Mouse (Mus musculus): ENCODE results near the gene Gpx1. TPM values are rescaled to one million over a fixed set of nuclear protein-coding genes. Genes with fewer than 3 reads are reported as not detected.
A peak's percentile ranks its signal among the peaks of the same experiment; 100 is the strongest.

Gpx1 gene
- polyA plus RNA-seq, 1 experiment from 2014 or later: 1,315 TPM

- H3K27ac ChIP-seq (ENCODE audit: low read length): no peak overlapping the region
- WGBS: 52% methylated on average over 7 of the region's 7 CpGs
Observed at GRCm38 (mm10) chr9:108385006-108385405, 46.3 kb downstream of the Gpx1 start.

GRCm38 (mm10) chr9:108386816-108387215 lies 48.1 kb downstream of the Gpx1 start:
- peaks cover 18% of the 10 kb centered on the region for H3K36me3 ChIP-seq (ENCODE audit: control insufficient read depth, insufficient read depth, low read length)
- no peaks in the 10 kb centered on the region for H3K9me3 ChIP-seq (ENCODE audit: control insufficient read depth, low read length)
- no peak overlapping the region for H3K27ac ChIP-seq (ENCODE audit: low read length)
- ATAC-seq: no peak
- no peak overlapping the region for H3K4me3 ChIP-seq (ENCODE audit: low read length)
- no peak overlapping the region for H3K4me2 ChIP-seq (ENCODE audit: low read depth, low read length)
- H3K4me1 ChIP-seq (ENCODE audit: control insufficient read depth, insufficient read depth, low read length): no peaks in the 10 kb centered on the region
- no peaks in the 10 kb centered on the region for H3K27me3 ChIP-seq (replicated peaks; ENCODE audit: control insufficient read depth, insufficient read depth, low read length)
- H3K9ac ChIP-seq (ENCODE audit: low read depth, low read length): no peak overlapping the region
- 86% methylated on average over 4 of the region's 4 CpGs for WGBS

More at GRCm38 (mm10) chr9:108385006-108385405, 46.3 kb downstream of the Gpx1 start:
- Histone ChIP-seq H3K27me3 (replicated peaks; ENCODE audit: control insufficient read depth, insufficient read depth, low read length) (no peaks in the 10 kb centered on the region), H3K9me3 (ENCODE audit: control insufficient read depth, low read length) (no peaks in the 10 kb centered on the region), H3K9ac (ENCODE audit: low read depth, low read length) (no peak overlapping the region), H3K4me3 (ENCODE audit: low read length) (no peak overlapping the region), H3K36me3 (ENCODE audit: control insufficient read depth, insufficient read depth, low read length) (peaks cover 16% of the 10 kb centered on the region), H3K4me2 (ENCODE audit: low read depth, low read length) (no peak overlapping the region), H3K4me1 (ENCODE audit: control insufficient read depth, insufficient read depth, low read length) (no peaks in the 10 kb centered on the region)
- peak; percentile 43; the same call in 1 of the 2 replicates for ATAC-seq

- H3K27ac ChIP-seq (ENCODE audit: low read length): no peak overlapping the region
- no peak overlapping the region for H3K4me2 ChIP-seq (ENCODE audit: low read depth, low read length)
- no peak overlapping the region for H3K9ac ChIP-seq (ENCODE audit: low read depth, low read length)
- H3K27me3 ChIP-seq (replicated peaks; ENCODE audit: control insufficient read depth, insufficient read depth, low read length): no peaks in the 10 kb centered on the region
- no peak overlapping the region for H3K4me3 ChIP-seq (ENCODE audit: low read length)
- H3K9me3 ChIP-seq (ENCODE audit: control insufficient read depth, low read length): no peaks in the 10 kb centered on the region
- peaks cover 22% of the 10 kb centered on the region for H3K36me3 ChIP-seq (ENCODE audit: control insufficient read depth, insufficient read depth, low read length)
- no peaks in the 10 kb centered on the region for H3K4me1 ChIP-seq (ENCODE audit: control insufficient read depth, insufficient read depth, low read length)
- ATAC-seq: no peak
- WGBS: 81% methylated on average over 10 of the region's 10 CpGs
Observed at GRCm38 (mm10) chr9:108388601-108389000, 49.9 kb downstream of the Gpx1 start.

DNA sequence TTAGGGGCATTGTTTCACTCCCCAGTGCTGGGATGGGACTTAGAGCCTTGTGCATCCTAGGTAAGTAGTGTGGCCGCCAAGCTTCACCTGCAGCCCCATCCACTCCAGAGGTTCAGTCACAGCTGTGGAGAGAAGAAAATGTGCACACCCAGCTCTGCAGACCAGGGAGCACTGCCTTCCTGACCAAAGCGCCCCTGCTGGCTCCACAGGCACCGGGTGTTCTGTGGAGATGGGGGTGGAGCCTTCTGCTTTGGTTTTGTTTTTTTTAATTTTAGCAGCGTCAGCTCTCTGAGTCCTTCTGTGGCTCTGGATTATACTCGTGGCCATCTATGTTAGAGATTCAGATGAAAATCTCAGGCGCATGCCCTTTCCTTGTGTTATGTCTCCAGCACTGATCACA lies 50.5 kb downstream of the Gpx1 start:
- Histone ChIP-seq H3K27me3 (replicated peaks; ENCODE audit: control insufficient read depth, insufficient read depth, low read length) (no peaks in the 10 kb centered on the region), H3K4me3 (ENCODE audit: low read length) (no peak overlapping the region), H3K9ac (ENCODE audit: low read depth, low read length) (no peak overlapping the region), H3K9me3 (ENCODE audit: control insufficient read depth, low read length) (no peaks in the 10 kb centered on the region), H3K36me3 (ENCODE audit: control insufficient read depth, insufficient read depth, low read length) (peaks cover 22% of the 10 kb centered on the region), H3K4me2 (ENCODE audit: low read depth, low read length) (no peak overlapping the region), H3K4me1 (ENCODE audit: control insufficient read depth, insufficient read depth, low read length) (no peaks in the 10 kb centered on the region), H3K27ac (ENCODE audit: low read length) (no peak overlapping the region)
- WGBS: 73% methylated on average over 6 of the region's 6 CpGs
- ATAC-seq: no peak

Other genes starting within 250 kb of the Gpx1 start
- gene Apeh, start 244.3 kb upstream of the Gpx1 start, polyA plus RNA-seq (2015; fragmentation: Nextera tagmentation; extraction: Ambion mirVana): 105 and 109 TPM in 2 replicates
- gene Bsn, start 148.5 kb upstream of the Gpx1 start, polyA plus RNA-seq (2015; fragmentation: Nextera tagmentation; extraction: Ambion mirVana): 5.4 TPM in 2 replicates
- gene Dag1, start 74.9 kb upstream of the Gpx1 start, polyA plus RNA-seq (2015; fragmentation: Nextera tagmentation; extraction: Ambion mirVana): 67.9 and 76.8 TPM in 2 replicates
- gene Nicn1, start 48.5 kb upstream of the Gpx1 start, polyA plus RNA-seq (2015; fragmentation: Nextera tagmentation; extraction: Ambion mirVana): 24.6 and 29.1 TPM in 2 replicates
- 15.5 TPM in 2 replicates for gene Amt, start 42.0 kb upstream of the Gpx1 start, polyA plus RNA-seq (2015; fragmentation: Nextera tagmentation; extraction: Ambion mirVana)
- gene Rhoa, start 32.8 kb upstream of the Gpx1 start, polyA plus RNA-seq (2015; fragmentation: Nextera tagmentation; extraction: Ambion mirVana): 425 and 427 TPM in 2 replicates
- gene Tcta, start 32.7 kb upstream of the Gpx1 start, polyA plus RNA-seq (2015; fragmentation: Nextera tagmentation; extraction: Ambion mirVana): 40.9 and 45.1 TPM in 2 replicates
- gene Usp4, start 8.9 kb downstream of the Gpx1 start, polyA plus RNA-seq (2015; fragmentation: Nextera tagmentation; extraction: Ambion mirVana): 84.4 and 92.1 TPM in 2 replicates
- 0.49 and 0.55 TPM in 2 replicates for gene 1700102P08Rik, start 53.9 kb downstream of the Gpx1 start, polyA plus RNA-seq (2015; fragmentation: Nextera tagmentation; extraction: Ambion mirVana)
- gene Ccdc36, start 89.6 kb downstream of the Gpx1 start, polyA plus RNA-seq (2015; fragmentation: Nextera tagmentation; extraction: Ambion mirVana): 1.1 TPM in 2 replicates
- not detected in 2 replicates for gene BC048562, start 97.6 kb downstream of the Gpx1 start, polyA plus RNA-seq (2015; fragmentation: Nextera tagmentation; extraction: Ambion mirVana)
- 49.2 and 53.5 TPM in 2 replicates for gene Ccdc71, start 121.6 kb downstream of the Gpx1 start, polyA plus RNA-seq (2015; fragmentation: Nextera tagmentation; extraction: Ambion mirVana)
- gene Klhdc8b, start 122.7 kb downstream of the Gpx1 start, polyA plus RNA-seq (2015; fragmentation: Nextera tagmentation; extraction: Ambion mirVana): 44.7 and 49.6 TPM in 2 replicates
- 26.6 and 33.6 TPM in 2 replicates for gene Lamb2, start 140.8 kb downstream of the Gpx1 start, polyA plus RNA-seq (2015; fragmentation: Nextera tagmentation; extraction: Ambion mirVana)
- gene Usp19, start 151.7 kb downstream of the Gpx1 start, polyA plus RNA-seq (2015; fragmentation: Nextera tagmentation; extraction: Ambion mirVana): 35.7 and 42.8 TPM in 2 replicates
- gene Qars, start 168.8 kb downstream of the Gpx1 start, polyA plus RNA-seq (2015; fragmentation: Nextera tagmentation; extraction: Ambion mirVana): 111 and 118 TPM in 2 replicates
- 90.2 and 93.4 TPM in 2 replicates for gene Qrich1, start 177.9 kb downstream of the Gpx1 start, polyA plus RNA-seq (2015; fragmentation: Nextera tagmentation; extraction: Ambion mirVana)
- gene Impdh2, start 221.4 kb downstream of the Gpx1 start, polyA plus RNA-seq (2015; fragmentation: Nextera tagmentation; extraction: Ambion mirVana): 149 and 173 TPM in 2 replicates
- 41.1 and 42.1 TPM in 2 replicates for gene Ndufaf3, start 228.5 kb downstream of the Gpx1 start, polyA plus RNA-seq (2015; fragmentation: Nextera tagmentation; extraction: Ambion mirVana)
- gene Dalrd3, start 231.0 kb downstream of the Gpx1 start, polyA plus RNA-seq (2015; fragmentation: Nextera tagmentation; extraction: Ambion mirVana): 100 and 115 TPM in 2 replicates
- gene Wdr6, start 239.8 kb downstream of the Gpx1 start, polyA plus RNA-seq (2015; fragmentation: Nextera tagmentation; extraction: Ambion mirVana): 60.7 and 64.4 TPM in 2 replicates

Measured in intestine, embryonic 16.5 days (tissue).